ENCODE assay signal across 8 mouse cellular contexts in the genomic region with DNA sequence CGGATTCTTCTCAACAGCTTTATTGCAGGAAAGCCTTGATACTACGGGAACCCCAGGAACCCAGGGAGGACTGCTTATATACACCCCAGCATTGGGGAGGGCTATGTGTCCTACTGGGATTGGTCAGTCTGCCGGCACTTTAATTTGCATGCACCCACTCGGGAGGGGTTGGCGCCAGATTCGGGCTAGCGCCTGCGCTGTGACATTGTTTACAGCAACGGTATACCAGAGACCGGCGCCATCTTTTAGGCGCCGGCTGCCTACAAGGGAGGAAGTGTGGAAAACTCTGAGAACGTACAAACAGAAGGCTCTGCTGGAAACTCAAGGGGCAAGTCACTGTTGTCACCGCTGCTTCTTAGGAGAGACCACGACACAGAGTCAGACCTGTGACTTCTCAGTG.
DNase-seq lines count a peak whose midpoint lies in the region; TF ChIP-seq lines count a peak whose summit lies in the region.
"Not testable (repeated sequence)": the region's sequence is repeated elsewhere in the genome, so short reads cannot be mapped to it uniquely, and the experiment has no call there.

No protein-coding gene starts in this region.

- H3K9ac ChIP-seq in ES-Bruce4 (ENCODE audit: low read depth, poor library complexity, severe bottlenecking): not testable (repeated sequence)
- H3K9ac ChIP-seq in ES-E14 (ENCODE audit: insufficient read depth, low read depth, low read length, poor library complexity, severe bottlenecking): peak overlapping the region; percentile 46; the same call in 1 of the 2 replicates

- not testable (repeated sequence) for TF ChIP-seq POLR2A in ES-Bruce4 (IDR thresholded peaks at IDR 0.05; ENCODE audit: insufficient read depth, low read length)
- TF ChIP-seq POLR2A in testis, adult 2 months (IDR thresholded peaks at IDR 0.05; ENCODE audit: control insufficient read depth, low read depth, low read length): peak; percentile 57; the same call in 1 of the 2 replicates

- not testable (repeated sequence) for H3K4me1 ChIP-seq in E14TG2a.4 (replicated peaks; ENCODE audit: low read depth, low read length); ES-Bruce4 (ENCODE audit: control insufficient read depth, insufficient read depth, low read length); ES-E14 (ENCODE audit: control insufficient read depth in 2 of 2, insufficient read depth in 2 of 2, low read length in 2 of 2, poor library complexity in 1 of 2); testis, adult 2 months (ENCODE audit: control insufficient read depth, insufficient read depth, low read length)

- not testable (repeated sequence) for H3K27ac ChIP-seq in ES-Bruce4 (ENCODE audit: insufficient read depth, low read length); ES-E14 (ENCODE audit: insufficient read depth, low read depth, low read length, poor library complexity, severe bottlenecking)
- peak overlapping the region; percentile 79 for H3K27ac ChIP-seq in testis, adult 2 months (ENCODE audit: control insufficient read depth, insufficient read depth, low read depth, low read length)

- H3K36me3 ChIP-seq in E14TG2a.4 (ENCODE audit: insufficient read depth, low read length); ES-Bruce4 (ENCODE audit: control insufficient read depth, insufficient read depth, low read length, poor library complexity, severe bottlenecking); ES-E14 (ENCODE audit: control insufficient read depth, insufficient read depth, low read length, poor library complexity, severe bottlenecking); testis, adult 2 months (ENCODE audit: control insufficient read depth, insufficient read depth, low read length): not testable (repeated sequence)

- DNase-seq in ES-CJ7 (ENCODE audit: low read depth, low spot score) (peak; percentile 9), R1 (ENCODE audit: low read depth, low spot score) (peak; percentile 70), ZHBTc4 (ENCODE audit: low read depth, low spot score) (peak; percentile 50)
- not testable (repeated sequence) for DNase-seq in ES-E14 (ENCODE audit: low read depth, low spot score)
- peak; percentile 54 for DNase-seq in testis, postnatal 14 days (ENCODE audit: low spot score)

- not testable (repeated sequence) for TF ChIP-seq CTCF in E14TG2a.4 (conservative IDR thresholded peaks at IDR 0.05; ENCODE audit: low read length); ES-Bruce4 (IDR thresholded peaks at IDR 0.05; ENCODE audit: low read depth, low read length); testis, adult 2 months (IDR thresholded peaks at IDR 0.05; ENCODE audit: control insufficient read depth, insufficient read depth, insufficient replicate concordance, low read depth, low read length)

- TF ChIP-seq EP300 in ES-Bruce4 (IDR thresholded peaks at IDR 0.05; ENCODE audit: insufficient read depth, low read depth, low read length): not testable (repeated sequence)

- not testable (repeated sequence) for H3K9me3 ChIP-seq in E14TG2a.4 (ENCODE audit: low read length); ES-Bruce4 (replicated peaks; ENCODE audit: control insufficient read depth, insufficient read depth, low read length, poor library complexity, severe bottlenecking); ES-E14 (ENCODE audit: control insufficient read depth, insufficient read depth, low read depth, low read length)

- H3K4me3 ChIP-seq in E14TG2a.4 (replicated peaks; ENCODE audit: low read length) (peak overlapping the region; percentile 63), ES-Bruce4 (ENCODE audit: low read depth, low read length) (peak overlapping the region; percentile 72), ES-E14 (ENCODE audit: insufficient read depth in 1 of 2, low read depth in 1 of 2, low read length in 2 of 2, poor library complexity in 1 of 2, severe bottlenecking in 1 of 2) (peak overlapping the region; percentile 31 to 90)
- peak overlapping the region; percentile 82 for H3K4me3 ChIP-seq in testis, adult 2 months (ENCODE audit: control insufficient read depth, low read depth, low read length)

- H3K27me3 ChIP-seq in E14TG2a.4 (ENCODE audit: insufficient read depth, low read length); ES-Bruce4 (ENCODE audit: control insufficient read depth, insufficient read depth, low read length, poor library complexity, severe bottlenecking); testis, adult 2 months (ENCODE audit: control insufficient read depth, insufficient read depth, low read length): not testable (repeated sequence)

- in situ Hi-C loops in ES-E14 (cut with MboI; ENCODE audit: low sequenced_read_pairs in 2 of 2, unreplicated experiment in 2 of 2): not testable (repeated sequence)
